Mouse (Mus musculus): Measurements from ENCODE around the gene Rpl6. TPM values are rescaled to one million over a fixed set of nuclear protein-coding genes. Genes with fewer than 3 reads are reported as not detected.
A peak's percentile ranks its signal among the peaks of the same experiment; 100 is the strongest.

Rpl6 gene
- polyA plus RNA-seq, 1 experiment from 2014 or later: 617 TPM

GRCm38 (mm10) chr5:121183269-121183668, 21.0 kb upstream of the Rpl6 start:
- WGBS: 78% methylated on average over 9 of the region's 9 CpGs
- H3K9me3 ChIP-seq (replicated peaks): no peaks in the 10 kb centered on the region
- no peak overlapping the region for H3K27ac ChIP-seq (replicated peaks)
- H3K4me3 ChIP-seq (replicated peaks): no peak overlapping the region
- no peak overlapping the region for H3K9ac ChIP-seq
- H3K27me3 ChIP-seq: no peaks in the 10 kb centered on the region
- H3K36me3 ChIP-seq: no peaks in the 10 kb centered on the region
- no peak overlapping the region for H3K4me2 ChIP-seq (replicated peaks)
- peaks cover 34% of the 10 kb centered on the region for H3K4me1 ChIP-seq
- no peak for ATAC-seq (ENCODE audit: insufficient number of reproducible peaks, low FRiP score, low TSS enrichment, low read depth)

GRCm38 (mm10) chr5:121184375-121184774, 19.9 kb upstream of the Rpl6 start:
- H3K27me3 ChIP-seq: no peaks in the 10 kb centered on the region

GRCm38 (mm10) chr5:121184945-121185551, 19.2 kb upstream of the Rpl6 start:
- 47% methylated on average over 11 of the region's 11 CpGs for WGBS
- Histone ChIP-seq H3K27me3 (no peaks in the 10 kb centered on the region), H3K4me1 (peaks cover 46% of the 10 kb centered on the region), H3K27ac (replicated peaks) (no peak overlapping the region; the same call in 1 of the 2 replicates), H3K9ac (no peak overlapping the region), H3K4me2 (replicated peaks) (no peak overlapping the region), H3K9me3 (replicated peaks) (no peaks in the 10 kb centered on the region), H3K4me3 (replicated peaks) (no peak overlapping the region), H3K36me3 (no peaks in the 10 kb centered on the region)
- ATAC-seq (ENCODE audit: insufficient number of reproducible peaks, low FRiP score, low TSS enrichment, low read depth): no peak

More at GRCm38 (mm10) chr5:121184375-121184774, 19.9 kb upstream of the Rpl6 start:
- Histone ChIP-seq H3K27ac (replicated peaks) (no peak overlapping the region), H3K36me3 (no peaks in the 10 kb centered on the region), H3K9ac (no peak overlapping the region), H3K4me1 (peaks cover 42% of the 10 kb centered on the region), H3K9me3 (replicated peaks) (no peaks in the 10 kb centered on the region), H3K4me3 (replicated peaks) (no peak overlapping the region), H3K4me2 (replicated peaks) (no peak overlapping the region)
- 75% methylated on average over 2 of the region's 2 CpGs for WGBS
- ATAC-seq (ENCODE audit: insufficient number of reproducible peaks, low FRiP score, low TSS enrichment, low read depth): no peak

- no peak overlapping the region for H3K4me3 ChIP-seq (replicated peaks)
- H3K9ac ChIP-seq: no peak overlapping the region
- H3K9me3 ChIP-seq (replicated peaks): no peaks in the 10 kb centered on the region
- H3K27me3 ChIP-seq: no peaks in the 10 kb centered on the region
- ATAC-seq (ENCODE audit: insufficient number of reproducible peaks, low FRiP score, low TSS enrichment, low read depth): no peak
- peaks cover 49% of the 10 kb centered on the region for H3K4me1 ChIP-seq
- 86% methylated on average over 8 of the region's 8 CpGs for WGBS
- H3K36me3 ChIP-seq: no peaks in the 10 kb centered on the region
- H3K4me2 ChIP-seq (replicated peaks): no peak overlapping the region
- H3K27ac ChIP-seq (replicated peaks): no peak overlapping the region
Measured at GRCm38 (mm10) chr5:121187580-121188001, 16.7 kb upstream of the Rpl6 start.

- Histone ChIP-seq H3K4me1 (peaks cover 49% of the 10 kb centered on the region), H3K9ac (no peak overlapping the region), H3K27ac (replicated peaks) (no peak overlapping the region), H3K4me3 (replicated peaks) (no peak overlapping the region), H3K4me2 (replicated peaks) (no peak overlapping the region), H3K27me3 (no peaks in the 10 kb centered on the region), H3K9me3 (replicated peaks) (no peaks in the 10 kb centered on the region), H3K36me3 (no peaks in the 10 kb centered on the region)
- no peak for ATAC-seq (ENCODE audit: insufficient number of reproducible peaks, low FRiP score, low TSS enrichment, low read depth)
- 90% methylated on average over 9 of the region's 9 CpGs for WGBS
Measured at GRCm38 (mm10) chr5:121188265-121188664, 16.0 kb upstream of the Rpl6 start.

- Histone ChIP-seq H3K27me3 (no peaks in the 10 kb centered on the region), H3K36me3 (no peaks in the 10 kb centered on the region), H3K9me3 (replicated peaks) (no peaks in the 10 kb centered on the region), H3K4me2 (replicated peaks) (no peak overlapping the region), H3K27ac (replicated peaks) (no peak overlapping the region), H3K4me3 (replicated peaks) (no peak overlapping the region), H3K4me1 (peaks cover 49% of the 10 kb centered on the region), H3K9ac (no peak overlapping the region)
- ATAC-seq (ENCODE audit: insufficient number of reproducible peaks, low FRiP score, low TSS enrichment, low read depth): no peak
- 65% methylated on average over 9 of the region's 9 CpGs for WGBS
Measured at GRCm38 (mm10) chr5:121189182-121189581, 15.1 kb upstream of the Rpl6 start.

- no peak for ATAC-seq (ENCODE audit: insufficient number of reproducible peaks, low FRiP score, low TSS enrichment, low read depth)
- 27% methylated on average over 21 of the region's 21 CpGs for WGBS
- peak overlapping the region; percentile 93 for H3K4me3 ChIP-seq (replicated peaks)
Measured at GRCm38 (mm10) chr5:121190210-121190835, 14.0 kb upstream of the Rpl6 start.

GRCm38 (mm10) chr5:121190836-121191583, 13.3 kb upstream of the Rpl6 start, which contains the start of gene Ptpn11:
Gene Ptpn11, minus strand, starts transcription at chr5:121191397.
- ATAC-seq (ENCODE audit: insufficient number of reproducible peaks, low FRiP score, low TSS enrichment, low read depth): peak; percentile 93
- H3K9ac ChIP-seq: peak within 1 kb of the TSS; percentile 92
- WGBS: under 1% methylated on average over 88 of the region's 98 CpGs
- no peaks in the 10 kb centered on the region for H3K36me3 ChIP-seq
- H3K9me3 ChIP-seq (replicated peaks): no peaks in the 10 kb centered on the region
- H3K27me3 ChIP-seq: no peaks in the 10 kb centered on the region
- peaks cover 38% of the 10 kb centered on the region for H3K4me1 ChIP-seq
- H3K27ac ChIP-seq (replicated peaks): peak within 1 kb of the TSS; percentile 87
- H3K4me3 ChIP-seq (replicated peaks): peak within 1 kb of the TSS; percentile 93
- peak within 1 kb of the TSS; percentile 85 for H3K4me2 ChIP-seq (replicated peaks)

More at GRCm38 (mm10) chr5:121190210-121190835, 14.0 kb upstream of the Rpl6 start:
- H3K27ac ChIP-seq (replicated peaks): peak overlapping the region; percentile 87
- peak overlapping the region; percentile 85 for H3K4me2 ChIP-seq (replicated peaks)
- H3K36me3 ChIP-seq: no peaks in the 10 kb centered on the region
- H3K9me3 ChIP-seq (replicated peaks): no peaks in the 10 kb centered on the region
- peak overlapping the region; percentile 92 for H3K9ac ChIP-seq
- peaks cover 45% of the 10 kb centered on the region for H3K4me1 ChIP-seq
- H3K27me3 ChIP-seq: no peaks in the 10 kb centered on the region

- Histone ChIP-seq H3K4me1 (peaks cover 33% of the 10 kb centered on the region), H3K27me3 (no peaks in the 10 kb centered on the region), H3K4me3 (replicated peaks) (peak overlapping the region; percentile 93), H3K4me2 (replicated peaks) (peak overlapping the region; percentile 85), H3K36me3 (no peaks in the 10 kb centered on the region), H3K9ac (peak overlapping the region; percentile 75), H3K9me3 (replicated peaks) (no peaks in the 10 kb centered on the region), H3K27ac (replicated peaks) (peak overlapping the region; percentile 87)
- no peak; the same call in 1 of the 2 replicates for ATAC-seq (ENCODE audit: insufficient number of reproducible peaks, low FRiP score, low TSS enrichment, low read depth)
- 8% methylated on average over 17 of the region's 17 CpGs for WGBS
Measured at GRCm38 (mm10) chr5:121191584-121191906, 12.7 kb upstream of the Rpl6 start.

GRCm38 (mm10) chr5:121194173-121194572, 10.1 kb upstream of the Rpl6 start:
- Histone ChIP-seq H3K9ac (no peak overlapping the region), H3K4me2 (replicated peaks) (no peak overlapping the region), H3K4me3 (replicated peaks) (no peak overlapping the region), H3K27me3 (0 out of 2 replicates have a peak, but pooled peaks cover 5% of the 10 kb centered on the region), H3K36me3 (no peaks in the 10 kb centered on the region), H3K9me3 (replicated peaks) (no peaks in the 10 kb centered on the region), H3K4me1 (peaks cover 13% of the 10 kb centered on the region), H3K27ac (replicated peaks) (no peak overlapping the region)
- WGBS: 44% methylated on average over 1 of the region's 1 CpGs
- ATAC-seq (ENCODE audit: insufficient number of reproducible peaks, low FRiP score, low TSS enrichment, low read depth): no peak

- Histone ChIP-seq H3K27ac (replicated peaks) (no peak overlapping the region), H3K4me2 (replicated peaks) (no peak overlapping the region), H3K9me3 (replicated peaks) (no peaks in the 10 kb centered on the region), H3K9ac (no peak overlapping the region), H3K36me3 (no peaks in the 10 kb centered on the region), H3K27me3 (peaks cover 11% of the 10 kb centered on the region; the same call in 1 of the 2 replicates), H3K4me1 (0 out of 2 replicates have a peak, but pooled peaks cover under 1% of the 10 kb centered on the region), H3K4me3 (replicated peaks) (no peak overlapping the region)
- ATAC-seq (ENCODE audit: insufficient number of reproducible peaks, low FRiP score, low TSS enrichment, low read depth): no peak
- WGBS: 42% methylated on average over 5 of the region's 5 CpGs
Measured at GRCm38 (mm10) chr5:121196764-121197163, 7.5 kb upstream of the Rpl6 start.

Data from embryonic facial prominence, embryonic 15.5 days (tissue).